Mouse (Mus musculus) C2C12 (cell line): Measurements from ENCODE around the gene Mrs2.

Experiments used
- CEBPB ChIP-seq: IDR thresholded peaks from one replicate; pipeline ENCODE4 v1.6.1; 2011; ENCODE audit warnings: low read depth, mild to moderate bottlenecking, control low read depth, moderate library complexity
- CTCF ChIP-seq: IDR thresholded peaks from one replicate; pipeline ENCODE4 v1.5.1; 2011; ENCODE audit not compliant: control insufficient read depth, insufficient read depth, insufficient read length
- MAX ChIP-seq: IDR thresholded peaks from one replicate; pipeline ENCODE4 v1.6.1; 2011; ENCODE audit warnings: mild to moderate bottlenecking, control low read depth
- MYOG ChIP-seq: IDR thresholded peaks from one replicate; pipeline ENCODE4 v1.6.1; 2011; ENCODE audit not compliant: control insufficient read depth, insufficient read length; ENCODE audit errors: extremely low read depth
- USF1 ChIP-seq: IDR thresholded peaks from one replicate; pipeline ENCODE4 v1.6.1; 2011; ENCODE audit warnings: low read depth, mild to moderate bottlenecking, control low read depth, moderate library complexity

DNA sequence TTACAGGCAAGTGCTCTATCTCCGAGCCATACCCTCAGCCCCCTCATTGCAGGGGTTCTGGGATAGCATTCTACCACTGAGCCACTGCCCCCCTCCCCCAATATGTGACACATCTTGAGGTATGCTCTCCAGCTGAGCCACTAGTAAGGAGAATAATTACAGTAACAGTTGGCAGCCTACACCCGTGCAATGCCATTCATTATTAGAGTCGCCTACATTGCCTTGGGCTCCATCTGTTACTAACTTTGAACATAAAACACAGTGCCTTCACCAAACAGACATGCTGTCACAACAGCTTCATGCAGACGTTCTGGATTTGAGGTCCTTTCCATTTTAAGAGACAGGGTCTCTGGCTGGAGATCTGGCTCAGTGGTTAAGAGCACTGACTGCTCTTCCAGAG, 43.8 kb downstream of the Mrs2 start:
- no peak for TF ChIP-seq CTCF
- no peak for TF ChIP-seq USF1
- no peak for TF ChIP-seq MYOG
- no peak for TF ChIP-seq MAX
- no peak for TF ChIP-seq CEBPB
